Mouse (Mus musculus): Measurements from ENCODE around the gene Marcks. TPM values are rescaled to one million over a fixed set of nuclear protein-coding genes. Genes with fewer than 3 reads are reported as not detected.
A peak's percentile ranks its signal among the peaks of the same experiment; 100 is the strongest.

Gene Marcks
- polyA plus RNA-seq, 1 experiment from 2014 or later = 350 TPM

- ATAC-seq = no peak
- 66% methylated on average over 2 of the region's 2 CpGs for WGBS
- Histone ChIP-seq H3K9ac (ENCODE audit: low read length) (no peak overlapping the region), H3K27me3 (replicated peaks; ENCODE audit: control insufficient read depth, insufficient read depth, low read length) (no peaks in the 10 kb centered on the region), H3K9me3 (replicated peaks; ENCODE audit: control insufficient read depth, low read length) (no peaks in the 10 kb centered on the region), H3K4me1 (ENCODE audit: control insufficient read depth, insufficient read depth, low read length) (no peaks in the 10 kb centered on the region), H3K27ac (ENCODE audit: low read depth, low read length) (no peak overlapping the region), H3K4me3 (ENCODE audit: low read depth, low read length) (no peak overlapping the region), H3K36me3 (ENCODE audit: control insufficient read depth, insufficient read depth, low read length) (no peaks in the 10 kb centered on the region), H3K4me2 (ENCODE audit: low read length) (no peak overlapping the region)
- no peak for DNase-seq (ENCODE audit: low spot score)
These were observed 23.4 kb downstream of the Marcks start for GRCm38 (mm10) chr10:37115329-37115728.

- Histone ChIP-seq H3K9me3 (replicated peaks; ENCODE audit: control insufficient read depth, low read length) (no peaks in the 10 kb centered on the region), H3K27me3 (replicated peaks; ENCODE audit: control insufficient read depth, insufficient read depth, low read length) (no peaks in the 10 kb centered on the region), H3K9ac (ENCODE audit: low read length) (no peak overlapping the region), H3K4me3 (ENCODE audit: low read depth, low read length) (no peak overlapping the region), H3K4me2 (ENCODE audit: low read length) (no peak overlapping the region), H3K4me1 (ENCODE audit: control insufficient read depth, insufficient read depth, low read length) (no peaks in the 10 kb centered on the region), H3K27ac (ENCODE audit: low read depth, low read length) (no peak overlapping the region), H3K36me3 (ENCODE audit: control insufficient read depth, insufficient read depth, low read length) (no peaks in the 10 kb centered on the region)
- no peak for DNase-seq (ENCODE audit: low spot score)
- WGBS = 85% methylated on average over 4 of the region's 4 CpGs
- ATAC-seq = no peak
These were observed 25.9 kb downstream of the Marcks start for GRCm38 (mm10) chr10:37112812-37113211.

GRCm38 (mm10) chr10:37112362-37112761, 26.4 kb downstream of the Marcks start:
- 79% methylated on average over 3 of the region's 3 CpGs for WGBS
- no peaks in the 10 kb centered on the region for H3K36me3 ChIP-seq (ENCODE audit: control insufficient read depth, insufficient read depth, low read length)
- no peaks in the 10 kb centered on the region for H3K4me1 ChIP-seq (ENCODE audit: control insufficient read depth, insufficient read depth, low read length)
- DNase-seq (ENCODE audit: low spot score) (no peak), ATAC-seq (no peak)
- H3K9ac ChIP-seq (ENCODE audit: low read length) = no peak overlapping the region
- H3K27ac ChIP-seq (ENCODE audit: low read depth, low read length) = no peak overlapping the region
- H3K4me3 ChIP-seq (ENCODE audit: low read depth, low read length) = no peak overlapping the region
- no peak overlapping the region for H3K4me2 ChIP-seq (ENCODE audit: low read length)
- H3K9me3 ChIP-seq (replicated peaks; ENCODE audit: control insufficient read depth, low read length) = no peaks in the 10 kb centered on the region
- no peaks in the 10 kb centered on the region for H3K27me3 ChIP-seq (replicated peaks; ENCODE audit: control insufficient read depth, insufficient read depth, low read length)

- H3K9ac ChIP-seq (ENCODE audit: low read length) = no peak overlapping the region
- no peaks in the 10 kb centered on the region for H3K4me1 ChIP-seq (ENCODE audit: control insufficient read depth, insufficient read depth, low read length)
- H3K4me2 ChIP-seq (ENCODE audit: low read length) = no peak overlapping the region
- H3K9me3 ChIP-seq (replicated peaks; ENCODE audit: control insufficient read depth, low read length) = no peaks in the 10 kb centered on the region
- DNase-seq (ENCODE audit: low spot score) (no peak), ATAC-seq (no peak)
- H3K27ac ChIP-seq (ENCODE audit: low read depth, low read length) = no peak overlapping the region
- WGBS = 89% methylated on average over 2 of the region's 2 CpGs
- no peak overlapping the region for H3K4me3 ChIP-seq (ENCODE audit: low read depth, low read length)
- H3K36me3 ChIP-seq (ENCODE audit: control insufficient read depth, insufficient read depth, low read length) = no peaks in the 10 kb centered on the region
- H3K27me3 ChIP-seq (replicated peaks; ENCODE audit: control insufficient read depth, insufficient read depth, low read length) = no peaks in the 10 kb centered on the region
These were observed 27.3 kb downstream of the Marcks start for GRCm38 (mm10) chr10:37111432-37111831.

- WGBS = 87% methylated on average over 4 of the region's 4 CpGs
- no peaks in the 10 kb centered on the region for H3K4me1 ChIP-seq (ENCODE audit: control insufficient read depth, insufficient read depth, low read length)
- no peaks in the 10 kb centered on the region for H3K27me3 ChIP-seq (replicated peaks; ENCODE audit: control insufficient read depth, insufficient read depth, low read length)
- no peaks in the 10 kb centered on the region for H3K9me3 ChIP-seq (replicated peaks; ENCODE audit: control insufficient read depth, low read length)
- H3K4me2 ChIP-seq (ENCODE audit: low read length) = no peak overlapping the region
- DNase-seq (ENCODE audit: low spot score) = no peak
- H3K4me3 ChIP-seq (ENCODE audit: low read depth, low read length) = no peak overlapping the region
- no peak for ATAC-seq
- H3K9ac ChIP-seq (ENCODE audit: low read length) = no peak overlapping the region
- H3K27ac ChIP-seq (ENCODE audit: low read depth, low read length) = no peak overlapping the region
- no peaks in the 10 kb centered on the region for H3K36me3 ChIP-seq (ENCODE audit: control insufficient read depth, insufficient read depth, low read length)
These were observed 31.7 kb downstream of the Marcks start for GRCm38 (mm10) chr10:37106871-37107627.

DNA sequence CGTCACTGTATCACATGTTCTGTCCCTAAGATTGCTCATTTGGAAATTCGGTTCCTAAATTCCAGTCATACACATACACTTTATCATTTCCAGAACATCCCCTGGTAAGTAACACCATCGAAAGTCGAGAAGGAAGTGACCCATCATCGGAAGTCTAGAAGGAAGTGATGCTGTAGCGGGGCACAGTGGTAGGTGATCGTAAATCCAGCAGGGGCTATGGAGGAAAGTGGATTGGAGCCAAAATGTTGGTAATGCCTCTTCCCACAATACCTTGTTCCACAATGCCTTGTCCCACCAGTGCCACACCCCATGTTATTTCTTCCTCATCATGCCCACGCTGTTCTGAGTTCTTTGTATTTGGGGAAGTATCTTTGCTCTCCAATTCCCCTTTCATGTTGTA, 32.4 kb downstream of the Marcks start:
- H3K4me3 ChIP-seq (ENCODE audit: low read depth, low read length) = no peak overlapping the region
- DNase-seq (ENCODE audit: low spot score) = no peak
- H3K27me3 ChIP-seq (replicated peaks; ENCODE audit: control insufficient read depth, insufficient read depth, low read length) = no peaks in the 10 kb centered on the region
- WGBS = 94% methylated on average over 8 of the region's 8 CpGs
- H3K9me3 ChIP-seq (replicated peaks; ENCODE audit: control insufficient read depth, low read length) = no peaks in the 10 kb centered on the region
- H3K27ac ChIP-seq (ENCODE audit: low read depth, low read length) = no peak overlapping the region
- H3K36me3 ChIP-seq (ENCODE audit: control insufficient read depth, insufficient read depth, low read length) = no peaks in the 10 kb centered on the region
- no peak overlapping the region for H3K4me2 ChIP-seq (ENCODE audit: low read length)
- H3K4me1 ChIP-seq (ENCODE audit: control insufficient read depth, insufficient read depth, low read length) = no peaks in the 10 kb centered on the region
- no peak overlapping the region for H3K9ac ChIP-seq (ENCODE audit: low read length)
- ATAC-seq = no peak

DNA sequence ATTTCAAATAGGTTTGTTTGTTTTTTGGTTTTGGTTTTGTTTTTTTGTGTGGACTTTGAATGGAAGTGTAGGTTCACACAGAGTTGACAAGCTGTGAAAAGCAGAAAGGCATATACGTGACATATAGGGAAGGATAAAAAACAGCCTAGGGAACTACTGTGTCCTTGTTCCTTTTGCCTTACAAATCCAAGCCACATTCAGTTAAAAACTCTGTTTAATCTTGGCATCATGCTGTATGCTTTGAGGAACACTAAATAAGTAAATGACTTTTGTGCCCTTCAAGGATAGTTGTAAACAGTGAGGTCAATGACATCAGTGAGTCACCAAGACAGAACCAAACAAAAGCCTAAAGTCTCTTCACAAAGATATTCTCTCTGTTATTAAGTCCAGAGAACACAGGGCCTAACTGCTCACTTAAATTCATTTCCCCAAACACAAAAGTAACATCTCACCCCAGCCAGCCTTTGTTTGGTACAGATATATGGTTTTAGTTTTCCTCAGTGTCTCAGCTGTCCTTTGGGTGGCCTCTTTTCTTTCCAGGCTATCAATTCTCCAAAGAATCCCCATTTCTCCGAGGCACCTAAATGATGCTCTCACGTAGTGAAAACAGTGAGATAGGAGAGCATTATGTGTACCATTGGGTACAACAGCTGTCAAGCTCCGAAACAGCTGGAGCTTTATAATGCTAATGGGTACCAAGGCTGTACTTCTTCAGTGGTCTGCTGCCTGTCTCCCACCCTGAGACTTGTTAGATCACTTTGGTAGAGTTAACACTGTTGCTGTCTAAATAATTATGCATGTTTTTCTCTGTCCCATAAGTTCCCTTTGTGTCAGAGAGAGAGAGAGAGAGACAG, 36.3 kb downstream of the Marcks start:
- Histone ChIP-seq H3K27ac (ENCODE audit: low read depth, low read length) (no peak overlapping the region), H3K36me3 (ENCODE audit: control insufficient read depth, insufficient read depth, low read length) (no peaks in the 10 kb centered on the region), H3K27me3 (replicated peaks; ENCODE audit: control insufficient read depth, insufficient read depth, low read length) (no peaks in the 10 kb centered on the region), H3K9me3 (replicated peaks; ENCODE audit: control insufficient read depth, low read length) (no peaks in the 10 kb centered on the region), H3K4me1 (ENCODE audit: control insufficient read depth, insufficient read depth, low read length) (no peaks in the 10 kb centered on the region), H3K4me3 (ENCODE audit: low read depth, low read length) (no peak overlapping the region), H3K4me2 (ENCODE audit: low read length) (no peak overlapping the region), H3K9ac (ENCODE audit: low read length) (no peak overlapping the region)
- WGBS = 59% methylated on average over 4 of the region's 4 CpGs
- ATAC-seq (no peak), DNase-seq (ENCODE audit: low spot score) (no peak)

DNA sequence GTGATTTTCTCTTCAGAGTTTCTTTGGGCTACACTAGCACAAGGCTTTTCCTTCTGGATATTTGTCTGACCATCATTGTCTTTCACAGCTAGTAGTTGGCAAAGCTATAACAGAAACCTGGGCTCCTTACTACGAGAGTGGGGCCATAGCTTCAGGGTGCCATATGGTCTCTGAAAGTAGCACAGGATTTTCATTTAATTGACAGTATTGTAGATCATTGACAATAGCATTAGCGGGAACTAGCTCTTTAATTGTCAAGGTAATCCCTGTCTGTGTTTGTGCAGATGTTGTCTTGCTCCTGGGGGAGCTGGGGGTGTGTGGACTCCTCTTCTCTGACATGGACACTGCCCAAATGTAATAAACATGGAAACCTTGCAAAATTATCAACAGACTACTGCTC, 37.0 kb downstream of the Marcks start:
- Histone ChIP-seq H3K4me1 (ENCODE audit: control insufficient read depth, insufficient read depth, low read length) (no peaks in the 10 kb centered on the region), H3K36me3 (ENCODE audit: control insufficient read depth, insufficient read depth, low read length) (no peaks in the 10 kb centered on the region), H3K27me3 (replicated peaks; ENCODE audit: control insufficient read depth, insufficient read depth, low read length) (no peaks in the 10 kb centered on the region), H3K9ac (ENCODE audit: low read length) (no peak overlapping the region), H3K9me3 (replicated peaks; ENCODE audit: control insufficient read depth, low read length) (no peaks in the 10 kb centered on the region), H3K4me2 (ENCODE audit: low read length) (no peak overlapping the region), H3K4me3 (ENCODE audit: low read depth, low read length) (no peak overlapping the region), H3K27ac (ENCODE audit: low read depth, low read length) (no peak overlapping the region)
- 18% methylated on average over 2 of the region's 2 CpGs for WGBS
- ATAC-seq (peak; percentile 54; the same call in 1 of the 2 replicates), DNase-seq (ENCODE audit: low spot score) (peak; percentile 37)

DNA sequence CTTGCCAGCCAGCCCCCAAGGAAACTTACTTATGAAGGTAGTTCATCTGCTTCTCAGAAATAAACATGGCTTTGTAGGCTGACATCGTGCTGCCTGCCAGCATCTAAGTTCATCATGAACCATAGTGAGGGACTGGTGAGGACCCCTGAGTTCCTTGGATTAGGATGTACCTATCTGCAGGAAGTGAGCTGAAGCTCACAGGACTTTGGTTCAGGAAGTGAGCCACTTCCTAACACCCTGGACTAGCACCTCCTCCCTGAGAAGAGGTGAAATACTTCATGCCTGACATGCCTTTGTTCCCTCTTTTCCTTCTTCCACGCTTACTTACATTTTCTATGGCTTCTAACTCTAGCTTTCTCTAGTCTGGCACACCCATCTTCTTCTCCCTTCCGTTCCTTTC, 42.2 kb downstream of the Marcks start:
- DNase-seq (ENCODE audit: low spot score) (no peak), ATAC-seq (no peak)
- no peak overlapping the region for H3K4me3 ChIP-seq (ENCODE audit: low read depth, low read length)
- no peak overlapping the region for H3K27ac ChIP-seq (ENCODE audit: low read depth, low read length)
- 89% methylated on average over 3 of the region's 3 CpGs for WGBS
- H3K9me3 ChIP-seq (replicated peaks; ENCODE audit: control insufficient read depth, low read length) = no peaks in the 10 kb centered on the region
- H3K36me3 ChIP-seq (ENCODE audit: control insufficient read depth, insufficient read depth, low read length) = no peaks in the 10 kb centered on the region
- H3K4me1 ChIP-seq (ENCODE audit: control insufficient read depth, insufficient read depth, low read length) = no peaks in the 10 kb centered on the region
- H3K9ac ChIP-seq (ENCODE audit: low read length) = no peak overlapping the region
- H3K27me3 ChIP-seq (replicated peaks; ENCODE audit: control insufficient read depth, insufficient read depth, low read length) = no peaks in the 10 kb centered on the region
- H3K4me2 ChIP-seq (ENCODE audit: low read length) = no peak overlapping the region

All from forebrain, embryonic 14.5 days (tissue).